Mouse (Mus musculus): ENCODE results near the gene Mlxipl. TPM values are rescaled to one million over a fixed set of nuclear protein-coding genes. Genes with fewer than 3 reads are reported as not detected.

Mlxipl gene
- 14.7 and 18.5 TPM in 2 replicates for polyA plus RNA-seq (2012; rRNA removed)
- 6.6 and 8.4 TPM in 2 replicates for polyA plus RNA-seq (2014; fragmentation: Nextera tagmentation; extraction: Ambion mirVana)

DNA sequence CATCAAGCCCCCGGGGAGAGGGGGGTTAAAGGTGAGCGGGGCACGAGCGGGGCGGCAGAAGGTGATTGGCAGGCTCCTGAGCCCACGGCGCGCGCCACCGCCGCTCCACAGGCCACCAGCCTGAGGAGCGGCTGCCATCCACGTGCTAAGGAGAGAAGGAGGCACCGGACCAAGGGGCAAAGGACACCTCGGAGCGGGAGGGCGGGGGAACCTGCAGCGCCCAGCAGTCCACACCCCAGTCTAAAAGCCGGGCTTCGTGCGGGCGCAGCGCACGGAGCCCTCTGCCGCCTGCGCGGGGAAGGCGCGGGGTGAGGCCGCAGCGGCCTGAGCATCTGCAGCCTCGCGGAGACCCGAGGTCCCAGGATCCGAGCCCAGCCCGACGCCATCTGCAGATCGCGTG is at the start of gene Mlxipl:
Mlxipl (plus strand) TSS at position 238 of the 400 bp plus-strand sequence.
- Histone ChIP-seq H3K4me2 (ENCODE audit: low read depth) (no peak within 1 kb of the TSS; the same call in 1 of the 2 replicates), H3K4me1 (replicated peaks; ENCODE audit: control insufficient read depth in 2 of 2, insufficient read depth in 2 of 2, low read length in 1 of 2) (no peaks in the 10 kb centered on the region), H3K36me3 (replicated peaks; ENCODE audit: control insufficient read depth, insufficient read depth, low read depth) (no peaks in the 10 kb centered on the region), H3K9me3 (ENCODE audit: control insufficient read depth, low read length) (no peaks in the 10 kb centered on the region), H3K27me3 (ENCODE audit: control insufficient read depth, insufficient read depth, low read length) (peaks cover 28% of the 10 kb centered on the region), H3K27ac (no peak within 1 kb of the TSS), H3K4me3 (ENCODE audit: insufficient read depth in 1 of 2, low read depth in 2 of 2, low read length in 2 of 2) (no peak within 1 kb of the TSS), H3K9ac (replicated peaks) (no peak within 1 kb of the TSS)
- 7% methylated on average over 39 of the region's 39 CpGs for WGBS (ENCODE audit: insufficient replicate concordance)
- TF ChIP-seq CTCF (IDR thresholded peaks at IDR 0.05; ENCODE audit: low read depth) (no peak), EP300 (IDR thresholded peaks at IDR 0.05; ENCODE audit: low read depth) (no peak)
- DNase-seq (ENCODE audit: low read depth in 3 of 3, low spot score in 3 of 3) (no peak), ATAC-seq (ENCODE audit: insufficient read depth) (no peak)

DNA sequence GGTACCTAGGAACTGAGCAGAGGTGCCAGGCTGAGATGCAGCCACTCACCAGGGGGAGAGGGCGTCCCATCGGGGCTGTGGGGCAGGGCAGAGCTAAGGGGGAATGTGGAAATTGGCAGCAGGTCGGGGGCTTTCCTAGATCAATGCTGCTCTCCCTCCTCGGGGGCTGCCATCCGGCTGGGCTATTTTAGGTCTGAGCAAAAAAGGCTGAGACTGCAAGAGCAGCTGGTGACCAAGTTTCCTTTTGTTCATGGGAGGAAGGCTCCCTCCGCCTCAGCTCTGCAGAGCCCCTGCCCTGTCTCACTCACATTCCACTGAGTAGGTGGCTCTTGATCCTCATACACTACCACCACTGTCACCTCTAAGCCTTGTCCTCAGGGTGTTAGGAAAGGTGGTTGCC is 49.6 kb upstream of the Mlxipl start:
- Histone ChIP-seq H3K9me3 (ENCODE audit: control insufficient read depth, low read length) (no peaks in the 10 kb centered on the region), H3K36me3 (replicated peaks; ENCODE audit: control insufficient read depth, insufficient read depth, low read depth) (no peaks in the 10 kb centered on the region), H3K4me3 (ENCODE audit: insufficient read depth in 1 of 2, low read depth in 2 of 2, low read length in 2 of 2) (no peak overlapping the region), H3K9ac (replicated peaks) (no peak overlapping the region), H3K27me3 (ENCODE audit: control insufficient read depth, insufficient read depth, low read length) (no peaks in the 10 kb centered on the region), H3K27ac (no peak overlapping the region), H3K4me1 (replicated peaks; ENCODE audit: control insufficient read depth in 2 of 2, insufficient read depth in 2 of 2, low read length in 1 of 2) (peaks cover 5 to 26% of the 10 kb centered on the region in 2 experiments), H3K4me2 (ENCODE audit: low read depth) (peak overlapping the region; percentile 12; the same call in 1 of the 2 replicates)
- no peak for ATAC-seq (ENCODE audit: insufficient read depth)
- 37% methylated on average over 6 of the region's 6 CpGs for WGBS (ENCODE audit: insufficient replicate concordance)
- no peak for DNase-seq (ENCODE audit: low read depth in 3 of 3, low spot score in 3 of 3)
- TF ChIP-seq EP300 (IDR thresholded peaks at IDR 0.05; ENCODE audit: low read depth) (no peak), CTCF (IDR thresholded peaks at IDR 0.05; ENCODE audit: low read depth) (no peak)

DNA sequence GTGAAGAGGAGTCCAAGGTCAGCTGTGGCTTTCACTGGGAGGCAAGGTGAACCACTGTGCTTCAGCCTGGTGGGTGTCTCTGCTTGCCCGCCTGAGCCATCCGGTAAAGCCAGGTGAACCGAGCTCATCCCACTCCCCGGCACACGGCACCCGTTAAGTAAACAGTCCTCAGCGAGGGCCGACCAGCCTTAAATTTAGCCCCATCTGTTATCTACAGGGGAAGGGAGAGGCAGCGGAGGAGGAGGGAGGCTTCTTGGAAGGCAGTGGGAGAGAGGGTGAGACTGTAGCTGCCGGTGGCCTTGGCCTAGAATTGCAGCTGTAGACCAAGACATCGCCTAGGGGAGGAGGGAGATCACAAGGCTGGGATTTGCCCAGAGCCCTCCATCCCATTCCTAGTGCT is 48.9 kb upstream of the Mlxipl start:
- H3K9ac ChIP-seq (replicated peaks), result no peak overlapping the region
- H3K27ac ChIP-seq, result no peak overlapping the region
- no peak for DNase-seq (ENCODE audit: low read depth in 3 of 3, low spot score in 3 of 3)
- H3K27me3 ChIP-seq (ENCODE audit: control insufficient read depth, insufficient read depth, low read length), result no peaks in the 10 kb centered on the region
- no peaks in the 10 kb centered on the region for H3K36me3 ChIP-seq (replicated peaks; ENCODE audit: control insufficient read depth, insufficient read depth, low read depth)
- no peak for ATAC-seq (ENCODE audit: insufficient read depth)
- 27% methylated on average over 11 of the region's 11 CpGs for WGBS (ENCODE audit: insufficient replicate concordance)
- TF ChIP-seq CTCF (IDR thresholded peaks at IDR 0.05; ENCODE audit: low read depth) (no peak), EP300 (IDR thresholded peaks at IDR 0.05; ENCODE audit: low read depth) (no peak)
- no peak overlapping the region for H3K4me3 ChIP-seq (ENCODE audit: insufficient read depth in 1 of 2, low read depth in 2 of 2, low read length in 2 of 2)
- H3K4me2 ChIP-seq (ENCODE audit: low read depth), result no peak overlapping the region
- no peaks in the 10 kb centered on the region for H3K9me3 ChIP-seq (ENCODE audit: control insufficient read depth, low read length)
- peaks cover 5 to 26% of the 10 kb centered on the region in 2 experiments for H3K4me1 ChIP-seq (replicated peaks; ENCODE audit: control insufficient read depth in 2 of 2, insufficient read depth in 2 of 2, low read length in 1 of 2)

DNA sequence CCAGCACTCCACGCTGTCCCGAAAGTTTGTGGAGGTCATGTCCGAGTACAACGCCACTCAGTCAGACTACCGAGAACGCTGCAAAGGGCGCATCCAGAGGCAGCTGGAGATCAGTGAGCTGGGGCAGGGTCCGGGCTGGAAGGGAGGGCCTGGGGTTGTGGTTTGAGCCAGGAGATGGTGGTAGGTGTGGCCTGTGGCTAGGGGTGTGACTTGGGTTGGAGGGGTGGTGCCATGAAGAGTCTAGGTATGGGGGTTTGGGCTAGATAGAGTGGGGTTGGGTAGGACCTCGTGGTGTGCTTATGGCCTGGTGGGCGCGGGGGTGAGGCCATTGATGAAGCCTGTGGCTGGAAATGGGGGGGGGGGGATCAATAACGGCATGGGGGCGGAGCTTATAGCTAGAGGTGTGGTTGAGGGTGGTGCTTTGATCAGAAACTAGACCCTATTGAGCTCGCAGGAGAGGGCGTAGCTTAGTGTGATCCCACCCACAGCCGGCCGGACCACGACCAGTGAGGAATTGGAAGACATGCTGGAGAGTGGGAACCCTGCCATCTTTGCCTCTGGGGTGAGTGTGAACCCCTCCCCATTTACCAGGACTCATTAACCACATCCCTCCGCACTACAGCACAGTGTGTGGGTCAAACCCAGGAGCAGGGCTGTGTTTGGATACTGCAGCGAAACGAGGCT is 47.4 kb upstream of the Mlxipl start:
- Histone ChIP-seq H3K9me3 (ENCODE audit: control insufficient read depth, low read length) (no peaks in the 10 kb centered on the region), H3K4me3 (ENCODE audit: insufficient read depth in 1 of 2, low read depth in 2 of 2, low read length in 2 of 2) (peak overlapping the region; percentile 17 to 27), H3K27ac (no peak overlapping the region), H3K4me2 (ENCODE audit: low read depth) (peak overlapping the region; percentile 57), H3K4me1 (replicated peaks; ENCODE audit: control insufficient read depth in 2 of 2, insufficient read depth in 2 of 2, low read length in 1 of 2) (peaks cover 5 to 24% of the 10 kb centered on the region in 2 experiments), H3K9ac (replicated peaks) (no peak overlapping the region; the same call in 1 of the 2 replicates), H3K36me3 (replicated peaks; ENCODE audit: control insufficient read depth, insufficient read depth, low read depth) (no peaks in the 10 kb centered on the region), H3K27me3 (ENCODE audit: control insufficient read depth, insufficient read depth, low read length) (no peaks in the 10 kb centered on the region)
- 34% methylated on average over 21 of the region's 21 CpGs for WGBS (ENCODE audit: insufficient replicate concordance)
- TF ChIP-seq CTCF (IDR thresholded peaks at IDR 0.05; ENCODE audit: low read depth) (no peak), EP300 (IDR thresholded peaks at IDR 0.05; ENCODE audit: low read depth) (no peak)
- DNase-seq (ENCODE audit: low read depth in 3 of 3, low spot score in 3 of 3), result no peak
- ATAC-seq (ENCODE audit: insufficient read depth), result peak; percentile 71; the same call in 1 of the 2 replicates

DNA sequence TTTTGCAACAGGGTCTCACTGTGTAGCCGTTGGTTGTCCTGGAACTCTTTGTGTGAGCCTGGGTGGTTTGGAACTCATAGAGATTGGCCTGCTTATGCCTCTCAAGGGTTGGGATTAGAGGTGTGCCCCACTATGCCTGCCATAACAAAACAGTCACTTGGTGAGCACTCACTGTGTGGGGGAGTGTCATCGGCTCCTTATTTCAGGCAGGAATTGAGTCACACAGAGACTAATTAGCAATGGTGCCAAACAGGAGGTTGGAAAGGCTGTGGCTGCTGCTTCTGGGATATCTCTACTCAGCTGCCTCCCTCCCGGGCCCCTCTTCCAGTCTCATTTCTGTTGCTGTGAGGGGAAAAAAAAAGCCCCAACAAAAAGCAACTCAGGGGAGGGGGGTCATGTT is 45.1 kb upstream of the Mlxipl start:
- no peaks in the 10 kb centered on the region for H3K36me3 ChIP-seq (replicated peaks; ENCODE audit: control insufficient read depth, insufficient read depth, low read depth)
- H3K4me1 ChIP-seq (replicated peaks; ENCODE audit: control insufficient read depth in 2 of 2, insufficient read depth in 2 of 2, low read length in 1 of 2), result peaks cover 5 to 21% of the 10 kb centered on the region in 2 experiments
- H3K9me3 ChIP-seq (ENCODE audit: control insufficient read depth, low read length), result no peaks in the 10 kb centered on the region
- WGBS (ENCODE audit: insufficient replicate concordance), result 69% methylated on average over 3 of the region's 3 CpGs
- no peak for TF ChIP-seq CTCF (IDR thresholded peaks at IDR 0.05; ENCODE audit: low read depth)
- TF ChIP-seq EP300 (IDR thresholded peaks at IDR 0.05; ENCODE audit: low read depth), result no peak
- no peak overlapping the region for H3K27ac ChIP-seq
- H3K9ac ChIP-seq (replicated peaks), result no peak overlapping the region
- H3K4me2 ChIP-seq (ENCODE audit: low read depth), result no peak overlapping the region
- DNase-seq (ENCODE audit: low read depth in 3 of 3, low spot score in 3 of 3), result no peak
- no peak for ATAC-seq (ENCODE audit: insufficient read depth)
- H3K4me3 ChIP-seq (ENCODE audit: insufficient read depth in 1 of 2, low read depth in 2 of 2, low read length in 2 of 2), result no peak overlapping the region
- H3K27me3 ChIP-seq (ENCODE audit: control insufficient read depth, insufficient read depth, low read length), result no peaks in the 10 kb centered on the region
